Mouse (Mus musculus) forebrain, embryonic 16.5 days (tissue): Measurements from ENCODE around the gene Polr3g. TPM values are rescaled to one million over a fixed set of nuclear protein-coding genes. Genes with fewer than 3 reads are reported as not detected.
"Not testable (repeated sequence)": the region's sequence is repeated elsewhere in the genome, so short reads cannot be mapped to it uniquely, and the experiment has no call there.

Experiments used
- ATAC-seq: fragments of 200-750 bp; cut with Nextera tagmentation; 2 replicates; pipeline ENCODE4 v1.8.0; 2017; ENCODE audit warnings: mild to moderate bottlenecking, moderate library complexity
- H3K27ac ChIP-seq: fragments of 300-500 bp; sonication (generic); 2 replicates; pipeline ENCODE4 v1.5.1; 2014; ENCODE audit warnings: low read length, control low read depth
- H3K27me3 ChIP-seq: fragments of 300-500 bp; sonication (generic); replicated peaks from 2 replicates; pipeline ENCODE4 v1.6.1; 2014; ENCODE audit warnings: low read length; ENCODE audit not compliant: control insufficient read depth, insufficient read depth
- H3K36me3 ChIP-seq: fragments of 300-500 bp; sonication (generic); 2 replicates; pipeline ENCODE4 v1.6.1; 2014; ENCODE audit not compliant: control insufficient read depth, insufficient read depth
- H3K4me1 ChIP-seq: fragments of 300-500 bp; sonication (generic); replicated peaks from 2 replicates; pipeline ENCODE4 v1.6.1; 2014; ENCODE audit warnings: low read length; ENCODE audit not compliant: control insufficient read depth, insufficient read depth
- H3K4me2 ChIP-seq: fragments of 300-500 bp; sonication (generic); 2 replicates; pipeline ENCODE4 v1.6.1; 2014; ENCODE audit warnings: mild to moderate bottlenecking, low read length, control low read depth
- H3K4me3 ChIP-seq: fragments of 300-500 bp; sonication (generic); replicated peaks from 2 replicates; pipeline ENCODE4 v1.5.1; 2014; ENCODE audit warnings: mild to moderate bottlenecking, low read length, control low read depth
- H3K9ac ChIP-seq: fragments of 300-500 bp; sonication (generic); replicated peaks from 2 replicates; pipeline ENCODE4 v1.6.1; 2014; ENCODE audit warnings: low read depth, low read length, control low read depth
- H3K9me3 ChIP-seq: fragments of 300-500 bp; sonication (generic); 2 replicates; pipeline ENCODE4 v1.6.1; 2016; ENCODE audit warnings: low read length; ENCODE audit not compliant: control insufficient read depth
- WGBS: fragments of 180-500 bp; shearing (Covaris S2); extraction: QIAGEN DNeasy Blood & Tissue Kit; methylation state at CpG from one replicate; pipeline ENCODE4 v1.1.7; 2014; 5-methylcytosine and 5-hydroxymethylcytosine counted together
- polyA plus RNA-seq: library from polyadenylated mRNA; unstranded; fragments of >200 nt; fragmentation: Nextera tagmentation; extraction: Ambion mirVana; gene quantifications from 2 replicates; pipeline ENCODE4 v1.2.1, GENCODE M21; 2015

Polr3g gene
- polyA plus RNA-seq, 1 experiment from 2014 or later: 3.3 TPM

DNA sequence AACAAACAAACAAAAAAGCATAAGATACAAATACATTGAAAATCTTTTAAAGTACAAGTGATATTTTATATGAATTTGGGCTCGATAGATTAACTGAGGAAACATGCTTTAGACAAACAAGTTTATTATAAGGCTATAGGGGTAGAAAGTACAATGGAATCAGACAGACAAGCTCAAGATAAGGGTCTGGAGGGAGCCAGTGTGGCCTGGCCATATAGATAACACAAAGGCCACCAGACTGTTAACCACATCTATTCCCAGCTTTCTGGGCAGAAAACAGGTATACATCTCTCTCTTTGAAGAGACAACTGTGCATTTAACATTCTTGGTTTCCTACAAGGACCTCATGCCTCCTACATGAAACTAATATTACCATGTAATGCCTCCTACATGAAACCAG lies 19.5 kb upstream of the Polr3g start:
- no peak for ATAC-seq
- Histone ChIP-seq H3K9me3 (no peaks in the 10 kb centered on the region), H3K4me2 (no peak overlapping the region), H3K4me3 (no peak overlapping the region), H3K4me1 (no peaks in the 10 kb centered on the region), H3K9ac (no peak overlapping the region), H3K27me3 (no peaks in the 10 kb centered on the region), H3K36me3 (no peaks in the 10 kb centered on the region), H3K27ac (no peak overlapping the region)
- WGBS: 96% methylated on average over 1 of the region's 1 CpGs

DNA sequence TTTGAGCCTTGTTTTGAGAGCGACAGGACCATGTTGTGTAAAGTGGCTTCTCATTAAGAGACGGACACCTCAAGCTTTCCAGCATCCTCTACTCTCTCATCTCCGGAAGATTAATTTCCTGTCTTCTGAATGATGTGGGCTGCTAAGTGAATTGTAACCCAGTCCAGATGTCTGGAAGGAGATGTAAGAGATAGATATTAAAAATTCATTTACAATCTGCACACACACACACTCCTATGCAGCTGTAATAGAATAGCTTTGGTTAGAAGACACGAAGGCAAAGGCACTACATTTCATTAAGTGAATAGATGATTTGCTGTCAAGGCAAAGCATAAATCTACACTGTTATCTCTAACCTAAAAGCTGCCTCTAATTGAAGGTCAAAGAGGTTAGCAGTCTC lies 18.3 kb upstream of the Polr3g start:
- no peaks in the 10 kb centered on the region for H3K36me3 ChIP-seq
- no peak overlapping the region for H3K4me3 ChIP-seq
- no peak overlapping the region for H3K9ac ChIP-seq
- H3K27ac ChIP-seq: no peak overlapping the region
- no peaks in the 10 kb centered on the region for H3K4me1 ChIP-seq
- no peak overlapping the region for H3K4me2 ChIP-seq
- 90% methylated on average over 4 of the region's 4 CpGs for WGBS
- no peak for ATAC-seq
- no peaks in the 10 kb centered on the region for H3K9me3 ChIP-seq
- H3K27me3 ChIP-seq: no peaks in the 10 kb centered on the region

DNA sequence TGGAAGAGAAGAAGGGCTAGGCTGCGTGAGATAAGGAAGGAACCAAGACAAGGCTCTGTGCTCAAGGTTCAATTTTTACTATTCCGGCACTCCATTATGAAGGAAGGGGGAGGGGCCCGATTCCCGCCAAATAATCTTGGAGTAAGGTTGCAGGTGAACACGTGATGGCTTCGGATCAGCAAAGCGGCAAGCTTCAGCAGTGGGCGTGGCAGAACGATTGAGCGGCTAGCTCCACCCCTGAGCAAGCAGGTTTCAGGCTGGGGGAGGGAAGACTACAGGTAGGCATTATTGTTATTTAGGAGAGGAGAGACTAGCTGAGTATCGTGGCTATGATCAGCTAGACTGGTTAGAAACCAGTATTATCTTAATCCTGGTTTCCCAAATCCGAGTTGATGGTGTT lies 17.3 kb upstream of the Polr3g start:
- H3K27ac ChIP-seq, H3K36me3 ChIP-seq, H3K4me2 ChIP-seq, H3K4me1 ChIP-seq, H3K4me3 ChIP-seq, ATAC-seq, H3K9me3 ChIP-seq, H3K27me3 ChIP-seq, H3K9ac ChIP-seq: not testable (repeated sequence)
- 59% methylated on average over 12 of the region's 12 CpGs for WGBS

DNA sequence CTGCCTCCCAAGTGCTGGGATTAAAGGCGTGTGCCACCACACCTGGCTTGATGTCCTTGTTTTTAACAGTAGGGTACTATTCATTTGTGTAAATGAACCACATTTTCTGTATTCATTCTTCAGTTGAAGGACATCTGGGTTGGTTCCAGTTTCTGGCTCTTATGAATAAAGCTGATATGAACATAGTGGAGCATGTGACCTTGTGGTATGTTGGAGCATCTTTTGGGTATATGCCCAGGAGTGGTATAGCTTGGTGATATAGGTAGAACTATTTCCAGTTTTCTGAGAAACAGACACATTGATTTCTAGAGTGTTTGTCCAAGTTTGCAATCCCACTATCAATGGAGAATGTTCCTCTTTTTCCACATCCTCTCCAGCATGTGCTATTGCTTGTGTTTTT lies 3.1 kb upstream of the Polr3g start:
- WGBS: 96% methylated on average over 1 of the region's 1 CpGs
- no peaks in the 10 kb centered on the region for H3K27me3 ChIP-seq
- no peak overlapping the region for H3K4me3 ChIP-seq
- H3K27ac ChIP-seq: no peak overlapping the region
- no peak overlapping the region for H3K9ac ChIP-seq
- no peaks in the 10 kb centered on the region for H3K36me3 ChIP-seq
- no peak overlapping the region for H3K4me2 ChIP-seq
- no peak for ATAC-seq
- peaks cover 19% of the 10 kb centered on the region for H3K4me1 ChIP-seq
- no peaks in the 10 kb centered on the region; the same call in 1 of the 2 replicates for H3K9me3 ChIP-seq

DNA sequence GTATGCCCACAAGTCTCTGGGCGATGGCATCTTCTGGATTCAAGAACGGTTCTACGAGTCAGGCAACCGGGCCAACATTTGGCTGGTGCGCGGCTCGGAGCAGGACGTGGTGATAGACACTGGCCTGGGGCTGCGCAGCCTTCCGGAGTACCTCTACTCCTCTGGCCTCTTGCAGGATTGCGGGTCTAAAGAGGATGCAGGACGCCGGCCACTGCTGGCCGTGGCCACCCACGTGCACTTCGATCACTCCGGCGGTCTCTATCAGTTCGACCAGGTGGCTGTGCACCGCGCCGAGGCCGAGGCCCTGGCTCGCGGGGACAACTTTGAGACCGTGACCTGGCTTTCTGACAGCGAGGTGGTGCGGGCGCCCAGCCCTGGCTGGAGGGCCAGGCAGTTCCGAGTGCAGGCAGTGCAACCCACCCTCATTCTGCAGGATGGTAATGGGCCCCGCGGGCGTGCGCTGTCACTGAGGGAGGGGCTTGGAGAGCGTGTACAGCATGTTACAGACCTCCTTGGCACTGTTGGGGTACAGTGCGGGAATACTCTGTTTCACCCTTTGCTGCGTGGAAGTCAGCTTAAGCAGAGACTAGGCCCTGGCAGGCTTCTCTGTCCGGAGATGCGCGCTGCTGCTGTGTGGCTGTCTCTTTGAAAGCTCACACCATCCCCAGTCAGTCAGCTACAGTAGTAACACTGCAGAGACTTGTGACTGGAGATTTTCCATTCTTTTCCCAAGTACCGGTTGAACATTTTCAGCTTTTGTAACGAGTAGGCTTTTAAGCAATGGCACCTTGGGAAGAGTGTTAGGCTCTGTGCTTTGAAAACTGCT lies 946 bp upstream of the Polr3g start:
- no peaks in the 10 kb centered on the region for H3K36me3 ChIP-seq
- H3K9ac ChIP-seq: peak overlapping the region; percentile 79
- H3K9me3 ChIP-seq: no peaks in the 10 kb centered on the region; the same call in 1 of the 2 replicates
- peak; percentile 38 for ATAC-seq
- H3K27me3 ChIP-seq: no peaks in the 10 kb centered on the region
- H3K4me1 ChIP-seq: peaks cover 19% of the 10 kb centered on the region
- peak overlapping the region; percentile 86 for H3K4me2 ChIP-seq
- peak overlapping the region; percentile 85 for H3K27ac ChIP-seq
- peak overlapping the region; percentile 85 for H3K4me3 ChIP-seq
- WGBS: under 1% methylated on average over 42 of the region's 42 CpGs

DNA sequence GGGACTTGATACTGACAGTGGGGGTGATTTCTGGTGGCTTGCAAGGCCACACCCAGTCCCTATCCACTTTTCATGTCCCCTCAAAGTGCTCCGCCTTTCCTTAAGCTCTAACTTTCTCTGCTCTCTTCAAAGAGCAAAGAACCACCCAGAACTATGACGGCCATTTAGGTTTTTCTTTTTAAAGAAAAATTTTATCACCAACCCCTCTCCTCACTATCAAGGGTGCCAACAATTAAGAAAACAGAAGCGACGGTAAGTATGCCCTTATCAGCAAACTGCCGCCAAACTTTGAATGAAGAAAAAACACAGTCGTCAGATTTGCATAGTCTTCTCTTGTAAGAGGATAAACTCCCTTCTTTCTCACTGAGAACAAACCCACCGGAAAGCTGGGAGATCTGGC lies 547 bp downstream of the Polr3g start:
- no peaks in the 10 kb centered on the region for H3K27me3 ChIP-seq
- H3K4me1 ChIP-seq: peaks cover 19% of the 10 kb centered on the region
- no peaks in the 10 kb centered on the region; the same call in 1 of the 2 replicates for H3K9me3 ChIP-seq
- ATAC-seq: no peak
- no peaks in the 10 kb centered on the region for H3K36me3 ChIP-seq
- H3K4me2 ChIP-seq: peak overlapping the region; percentile 86
- H3K9ac ChIP-seq: peak overlapping the region; percentile 79
- H3K27ac ChIP-seq: no peak overlapping the region
- H3K4me3 ChIP-seq: peak overlapping the region; percentile 85
- WGBS: under 1% methylated on average over 7 of the region's 7 CpGs

DNA sequence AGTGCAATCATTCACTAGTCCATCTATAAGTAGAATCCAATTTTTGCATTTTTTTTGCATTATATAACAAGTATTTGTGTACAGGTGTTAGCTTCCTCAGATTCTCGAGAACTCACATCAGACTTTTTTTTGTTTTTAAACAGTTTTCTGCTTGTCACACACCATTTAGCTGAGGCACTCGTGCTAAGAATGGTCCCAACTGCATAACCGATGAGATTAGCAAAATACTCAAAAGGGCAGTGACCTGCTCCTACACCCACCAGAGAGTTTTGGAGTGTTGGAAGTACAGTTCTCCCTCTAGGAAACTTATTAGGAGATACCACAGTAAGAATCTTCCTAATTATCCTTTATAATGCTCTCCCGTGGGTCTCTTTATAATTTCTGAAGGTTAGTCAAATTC lies 1.0 kb downstream of the Polr3g start:
- ATAC-seq: no peak
- H3K9ac ChIP-seq: no peak overlapping the region
- H3K9me3 ChIP-seq: no peaks in the 10 kb centered on the region; the same call in 1 of the 2 replicates
- peaks cover 19% of the 10 kb centered on the region for H3K4me1 ChIP-seq
- WGBS: 16% methylated on average over 4 of the region's 4 CpGs
- H3K4me2 ChIP-seq: peak overlapping the region; percentile 86
- H3K36me3 ChIP-seq: no peaks in the 10 kb centered on the region
- no peak overlapping the region for H3K27ac ChIP-seq
- H3K27me3 ChIP-seq: no peaks in the 10 kb centered on the region
- H3K4me3 ChIP-seq: peak overlapping the region; percentile 85

DNA sequence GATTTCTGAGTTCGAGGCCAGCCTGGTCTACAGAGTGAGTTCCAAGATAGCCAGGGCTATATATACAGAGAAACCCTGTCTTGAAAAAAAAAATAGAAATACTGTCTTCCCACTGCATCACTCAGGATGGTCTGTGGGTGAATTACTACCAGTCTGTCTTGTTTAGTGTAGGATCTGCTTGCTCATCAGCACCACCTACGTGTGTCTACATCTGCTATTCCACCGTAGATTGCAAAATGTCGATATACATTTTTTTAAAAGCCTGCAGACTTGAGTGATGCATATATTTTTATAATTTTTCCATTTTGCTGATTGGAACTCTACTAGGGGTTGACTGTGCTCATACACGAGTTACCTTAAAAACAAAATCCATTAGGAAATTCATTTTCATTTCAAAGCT lies 4.5 kb downstream of the Polr3g start:
- H3K9ac ChIP-seq: no peak overlapping the region
- no peak overlapping the region for H3K27ac ChIP-seq
- ATAC-seq: no peak
- H3K9me3 ChIP-seq: no peaks in the 10 kb centered on the region
- H3K27me3 ChIP-seq: no peaks in the 10 kb centered on the region
- peaks cover 8% of the 10 kb centered on the region for H3K4me1 ChIP-seq
- H3K36me3 ChIP-seq: no peaks in the 10 kb centered on the region
- no peak overlapping the region for H3K4me2 ChIP-seq
- WGBS: 95% methylated on average over 5 of the region's 5 CpGs
- no peak overlapping the region for H3K4me3 ChIP-seq

DNA sequence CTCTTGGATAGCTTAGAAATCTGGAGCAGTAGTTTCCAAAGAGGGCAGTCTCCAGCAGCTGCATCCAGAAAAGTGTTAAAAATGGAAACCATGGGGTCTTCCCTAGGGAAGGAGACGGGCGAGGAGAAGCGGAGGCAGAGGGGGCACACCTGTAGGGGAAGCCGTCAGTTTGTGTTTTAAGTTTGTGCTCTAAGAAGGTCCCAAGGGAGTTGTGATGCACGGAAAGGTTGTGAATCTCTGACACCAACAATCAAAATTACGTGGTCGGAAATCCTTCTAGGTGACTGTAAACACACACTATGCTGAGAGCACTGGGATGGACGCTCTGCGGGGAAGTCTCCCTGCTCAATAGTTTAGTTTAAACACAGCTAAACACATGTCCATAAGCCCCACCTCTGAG lies 7.2 kb downstream of the Polr3g start:
- H3K4me2 ChIP-seq: no peak overlapping the region
- WGBS: 82% methylated on average over 9 of the region's 9 CpGs
- H3K36me3 ChIP-seq: no peaks in the 10 kb centered on the region
- no peak for ATAC-seq
- no peaks in the 10 kb centered on the region for H3K27me3 ChIP-seq
- H3K4me1 ChIP-seq: no peaks in the 10 kb centered on the region
- no peak overlapping the region for H3K27ac ChIP-seq
- H3K9ac ChIP-seq: no peak overlapping the region
- H3K9me3 ChIP-seq: no peaks in the 10 kb centered on the region
- no peak overlapping the region for H3K4me3 ChIP-seq
